Mouse (Mus musculus): ENCODE measurements at regions not wholly inside any gene's neighbourhood (a gene's known extent, or its start where the extent isn't known, plus 50 kb on each side); places are given as distances from the start of the nearest gene placed in this dataset.

GRCm38 (mm10) chr13:52702201-52702611, 119.2 kb downstream of the Syk start:
- Histone ChIP-seq H3K9ac (ENCODE audit: low read depth, low read length) (no peak overlapping the region), H3K4me2 (no peak overlapping the region), H3K4me3 (ENCODE audit: low read depth, low read length) (no peak overlapping the region), H3K36me3 (ENCODE audit: control insufficient read depth, insufficient read depth, low read length) (no peaks in the 10 kb centered on the region), H3K4me1 (ENCODE audit: control insufficient read depth, insufficient read depth, low read length) (peaks cover 4% of the 10 kb centered on the region; the same call in 1 of the 2 replicates), H3K27ac (ENCODE audit: low read depth, low read length) (no peak overlapping the region), H3K9me3 (replicated peaks; ENCODE audit: control insufficient read depth, low read length) (no peaks in the 10 kb centered on the region), H3K27me3 (ENCODE audit: control insufficient read depth, insufficient read depth, low read length) (no peaks in the 10 kb centered on the region)
- 47% methylated on average over 15 of the region's 15 CpGs for WGBS (ENCODE audit: insufficient replicate concordance)
- no peak for ATAC-seq (replicated peaks; ENCODE audit: insufficient number of reproducible peaks, low FRiP score, low TSS enrichment)

GRCm38 (mm10) chr13:52703401-52704164, 120.6 kb downstream of the Syk start:
- H3K9me3 ChIP-seq (replicated peaks; ENCODE audit: control insufficient read depth, low read length): no peaks in the 10 kb centered on the region
- H3K4me2 ChIP-seq: no peak overlapping the region
- H3K36me3 ChIP-seq (ENCODE audit: control insufficient read depth, insufficient read depth, low read length): no peaks in the 10 kb centered on the region
- no peak for ATAC-seq (replicated peaks; ENCODE audit: insufficient number of reproducible peaks, low FRiP score, low TSS enrichment)
- no peak overlapping the region for H3K27ac ChIP-seq (ENCODE audit: low read depth, low read length)
- no peaks in the 10 kb centered on the region for H3K27me3 ChIP-seq (ENCODE audit: control insufficient read depth, insufficient read depth, low read length)
- H3K4me3 ChIP-seq (ENCODE audit: low read depth, low read length): no peak overlapping the region
- WGBS (ENCODE audit: insufficient replicate concordance): 53% methylated on average over 12 of the region's 12 CpGs
- H3K4me1 ChIP-seq (ENCODE audit: control insufficient read depth, insufficient read depth, low read length): peaks cover 4% of the 10 kb centered on the region; the same call in 1 of the 2 replicates
- no peak overlapping the region for H3K9ac ChIP-seq (ENCODE audit: low read depth, low read length)

GRCm38 (mm10) chr13:52704673-52705072, 121.7 kb downstream of the Syk start:
- WGBS (ENCODE audit: insufficient replicate concordance): 69% methylated on average over 3 of the region's 3 CpGs
- ATAC-seq (replicated peaks; ENCODE audit: insufficient number of reproducible peaks, low FRiP score, low TSS enrichment): no peak
- H3K27ac ChIP-seq (ENCODE audit: low read depth, low read length): no peak overlapping the region

GRCm38 (mm10) chr13:52709580-52709979, 126.6 kb downstream of the Syk start:
- H3K4me3 ChIP-seq (ENCODE audit: low read depth, low read length): no peak overlapping the region
- H3K4me1 ChIP-seq (ENCODE audit: control insufficient read depth, insufficient read depth, low read length): no peaks in the 10 kb centered on the region
- peaks cover 2% of the 10 kb centered on the region; the same call in 1 of the 2 replicates for H3K27me3 ChIP-seq (ENCODE audit: control insufficient read depth, insufficient read depth, low read length)
- H3K36me3 ChIP-seq (ENCODE audit: control insufficient read depth, insufficient read depth, low read length): no peaks in the 10 kb centered on the region
- H3K4me2 ChIP-seq: no peak overlapping the region
- 48% methylated on average over 5 of the region's 5 CpGs for WGBS (ENCODE audit: insufficient replicate concordance)
- no peak for ATAC-seq (replicated peaks; ENCODE audit: insufficient number of reproducible peaks, low FRiP score, low TSS enrichment)
- H3K9ac ChIP-seq (ENCODE audit: low read depth, low read length): no peak overlapping the region
- no peaks in the 10 kb centered on the region for H3K9me3 ChIP-seq (replicated peaks; ENCODE audit: control insufficient read depth, low read length)
- no peak overlapping the region for H3K27ac ChIP-seq (ENCODE audit: low read depth, low read length)

More at GRCm38 (mm10) chr13:52704673-52705072, 121.7 kb downstream of the Syk start:
- Histone ChIP-seq H3K9me3 (replicated peaks; ENCODE audit: control insufficient read depth, low read length) (no peaks in the 10 kb centered on the region), H3K4me2 (no peak overlapping the region), H3K4me1 (ENCODE audit: control insufficient read depth, insufficient read depth, low read length) (peaks cover 4% of the 10 kb centered on the region; the same call in 1 of the 2 replicates), H3K27me3 (ENCODE audit: control insufficient read depth, insufficient read depth, low read length) (no peaks in the 10 kb centered on the region), H3K4me3 (ENCODE audit: low read depth, low read length) (no peak overlapping the region), H3K9ac (ENCODE audit: low read depth, low read length) (no peak overlapping the region), H3K36me3 (ENCODE audit: control insufficient read depth, insufficient read depth, low read length) (no peaks in the 10 kb centered on the region)

DNA sequence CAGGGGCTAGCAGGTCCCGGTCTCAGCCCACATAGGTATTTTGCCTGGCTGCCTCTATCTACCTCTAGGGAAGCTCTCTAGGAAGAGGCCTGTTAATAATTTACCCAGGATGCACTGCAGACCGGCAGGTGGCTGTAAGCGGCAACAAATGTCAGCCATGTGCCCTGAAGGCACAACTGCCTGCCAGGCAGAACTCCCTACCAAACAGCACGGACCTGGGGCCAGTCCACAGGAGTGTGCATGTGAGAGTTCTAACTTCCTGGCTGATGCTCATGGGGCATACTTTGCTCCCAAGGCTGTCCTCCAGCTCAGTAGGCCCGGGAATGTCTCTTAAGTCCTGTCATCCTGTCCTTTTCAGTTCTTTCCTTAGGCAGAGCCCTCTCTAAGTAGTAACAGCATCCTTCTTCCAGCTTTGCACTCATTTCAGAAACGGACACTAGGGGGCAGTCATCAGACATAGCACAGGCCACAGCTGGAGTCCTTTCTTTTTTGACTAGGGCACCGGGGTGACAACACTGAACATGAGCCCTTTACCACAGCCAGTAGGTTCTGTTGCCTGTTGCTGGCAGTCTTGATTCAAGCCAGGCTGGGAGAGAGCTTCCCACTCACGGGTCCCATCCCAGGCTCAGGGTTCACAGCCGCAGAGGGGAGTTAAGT, 128.9 kb downstream of the Syk start:
- Histone ChIP-seq H3K27ac (ENCODE audit: low read depth, low read length) (no peak overlapping the region), H3K36me3 (ENCODE audit: control insufficient read depth, insufficient read depth, low read length) (no peaks in the 10 kb centered on the region), H3K4me1 (ENCODE audit: control insufficient read depth, insufficient read depth, low read length) (no peaks in the 10 kb centered on the region), H3K9me3 (replicated peaks; ENCODE audit: control insufficient read depth, low read length) (no peaks in the 10 kb centered on the region), H3K27me3 (ENCODE audit: control insufficient read depth, insufficient read depth, low read length) (peaks cover 2% of the 10 kb centered on the region; the same call in 1 of the 2 replicates), H3K4me3 (ENCODE audit: low read depth, low read length) (no peak overlapping the region), H3K4me2 (no peak overlapping the region), H3K9ac (ENCODE audit: low read depth, low read length) (no peak overlapping the region)
- ATAC-seq (replicated peaks; ENCODE audit: insufficient number of reproducible peaks, low FRiP score, low TSS enrichment): no peak
- 33% methylated on average over 9 of the region's 9 CpGs for WGBS (ENCODE audit: insufficient replicate concordance)

DNA sequence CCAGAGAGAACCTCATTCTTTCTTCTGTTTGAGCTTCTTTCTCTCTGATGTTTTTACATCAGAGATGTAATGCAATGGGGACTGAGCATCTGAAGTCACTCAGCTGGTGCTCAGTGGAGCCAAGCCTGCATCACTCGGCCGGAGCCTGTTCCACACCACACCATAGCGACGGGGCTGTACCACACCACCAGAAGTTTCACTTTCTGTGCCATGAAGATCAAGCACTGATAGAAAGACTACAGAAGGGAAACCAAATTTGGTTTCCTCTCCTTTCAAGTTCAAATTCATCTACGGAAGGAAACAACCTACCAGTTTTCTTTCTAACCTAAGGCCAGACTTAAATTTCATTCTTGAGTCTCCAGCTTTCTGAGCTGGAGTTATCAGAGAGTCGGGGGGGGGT, 138.5 kb downstream of the Syk start:
- no peak for ATAC-seq (replicated peaks; ENCODE audit: insufficient number of reproducible peaks, low FRiP score, low TSS enrichment)
- H3K9ac ChIP-seq (ENCODE audit: low read depth, low read length): no peak overlapping the region
- H3K36me3 ChIP-seq (ENCODE audit: control insufficient read depth, insufficient read depth, low read length): no peaks in the 10 kb centered on the region
- no peaks in the 10 kb centered on the region for H3K27me3 ChIP-seq (ENCODE audit: control insufficient read depth, insufficient read depth, low read length)
- no peak overlapping the region for H3K4me3 ChIP-seq (ENCODE audit: low read depth, low read length)
- 81% methylated on average over 6 of the region's 6 CpGs for WGBS (ENCODE audit: insufficient replicate concordance)
- H3K9me3 ChIP-seq (replicated peaks; ENCODE audit: control insufficient read depth, low read length): no peaks in the 10 kb centered on the region
- no peaks in the 10 kb centered on the region for H3K4me1 ChIP-seq (ENCODE audit: control insufficient read depth, insufficient read depth, low read length)
- H3K4me2 ChIP-seq: no peak overlapping the region
- no peak overlapping the region for H3K27ac ChIP-seq (ENCODE audit: low read depth, low read length)

DNA sequence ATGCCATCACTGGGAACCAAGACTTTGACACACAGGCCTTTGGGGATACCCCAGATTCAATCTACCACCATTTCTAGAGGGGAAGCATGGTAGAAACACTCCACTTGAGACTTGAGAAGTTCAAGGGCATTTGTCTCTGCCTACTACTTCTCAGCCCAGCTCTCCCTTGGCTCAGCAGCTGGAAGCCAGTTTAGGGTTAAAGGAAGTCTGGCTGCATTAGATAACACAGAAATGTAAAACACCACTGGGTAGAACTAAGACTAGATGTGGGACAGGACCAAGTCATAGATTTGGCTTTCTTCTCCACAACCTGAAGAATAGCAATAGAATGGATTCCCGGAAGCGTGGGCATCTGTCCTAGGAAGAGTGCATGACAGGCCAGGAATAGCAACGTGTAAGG, 139.7 kb downstream of the Syk start:
- no peak overlapping the region for H3K4me2 ChIP-seq
- WGBS (ENCODE audit: insufficient replicate concordance): 68% methylated on average over 3 of the region's 3 CpGs
- no peaks in the 10 kb centered on the region for H3K36me3 ChIP-seq (ENCODE audit: control insufficient read depth, insufficient read depth, low read length)
- ATAC-seq (replicated peaks; ENCODE audit: insufficient number of reproducible peaks, low FRiP score, low TSS enrichment): no peak
- no peaks in the 10 kb centered on the region for H3K27me3 ChIP-seq (ENCODE audit: control insufficient read depth, insufficient read depth, low read length)
- no peaks in the 10 kb centered on the region for H3K4me1 ChIP-seq (ENCODE audit: control insufficient read depth, insufficient read depth, low read length)
- no peak overlapping the region for H3K27ac ChIP-seq (ENCODE audit: low read depth, low read length)
- H3K9ac ChIP-seq (ENCODE audit: low read depth, low read length): no peak overlapping the region
- no peaks in the 10 kb centered on the region for H3K9me3 ChIP-seq (replicated peaks; ENCODE audit: control insufficient read depth, low read length)
- no peak overlapping the region for H3K4me3 ChIP-seq (ENCODE audit: low read depth, low read length)

GRCm38 (mm10) chr13:52726043-52726442, 143.1 kb downstream of the Syk start:
- no peak overlapping the region for H3K27ac ChIP-seq (ENCODE audit: low read depth, low read length)
- H3K4me2 ChIP-seq: no peak overlapping the region
- no peaks in the 10 kb centered on the region for H3K27me3 ChIP-seq (ENCODE audit: control insufficient read depth, insufficient read depth, low read length)
- no peak overlapping the region for H3K9ac ChIP-seq (ENCODE audit: low read depth, low read length)
- no peaks in the 10 kb centered on the region for H3K36me3 ChIP-seq (ENCODE audit: control insufficient read depth, insufficient read depth, low read length)
- WGBS (ENCODE audit: insufficient replicate concordance): 51% methylated on average over 10 of the region's 10 CpGs
- no peak for ATAC-seq (replicated peaks; ENCODE audit: insufficient number of reproducible peaks, low FRiP score, low TSS enrichment)
- H3K9me3 ChIP-seq (replicated peaks; ENCODE audit: control insufficient read depth, low read length): no peaks in the 10 kb centered on the region
- H3K4me3 ChIP-seq (ENCODE audit: low read depth, low read length): no peak overlapping the region
- H3K4me1 ChIP-seq (ENCODE audit: control insufficient read depth, insufficient read depth, low read length): no peaks in the 10 kb centered on the region
